Mouse (Mus musculus) stomach, postnatal 0 days (tissue): ENCODE data around the gene Morn1.

ENCODE experiments used
- CTCF ChIP-seq: IDR thresholded peaks from 2 replicates; pipeline ENCODE4 v1.5.1; 2016; ENCODE audit warnings: antibody characterized with exemption, low read depth, mild to moderate bottlenecking, moderate library complexity
- EP300 ChIP-seq: optimal IDR thresholded peaks from 2 replicates; pipeline ENCODE3; 2016; ENCODE audit warnings: antibody characterized with exemption

GRCm38 (mm10) chr4:155165861-155166260, 79.5 kb downstream of the Morn1 start:
- TF ChIP-seq CTCF (no peak), EP300 (no peak)
